ENCODE assay signal across 9 mouse cellular contexts in genomic region chr6:91163195-91163911, GRCm38 (mm10). TPM values are rescaled to one million over a fixed set of nuclear protein-coding genes. Genes with fewer than 3 reads are reported as not detected.
DNase-seq lines count a peak whose midpoint lies in the region; ATAC-seq and TF ChIP-seq lines count a peak whose summit lies in the region.
"Had no signal": no experiment of that assay in that cellular context is flagged by ENCODE, and none has a peak within 500 bp of the region (broad histone marks: within the 10 kb centered on the region; RNA-seq: fewer than 3 reads in every experiment).

No protein-coding gene starts in this region.

- H3K4me3 ChIP-seq in heart, embryonic 10.5 days: no peak overlapping the region
- no peak overlapping the region for H3K4me3 ChIP-seq in midbrain, embryonic 14.5 days (replicated peaks; ENCODE audit: low read depth, low read length)
- H3K4me3 ChIP-seq in midbrain, postnatal 0 days (ENCODE audit: low read depth, low read length): no peak overlapping the region
- H3K4me3 ChIP-seq in liver, embryonic 12.5 days: 0 out of 2 replicates have a peak overlapping the region, but pooled peaks have one; percentile 22
- H3K4me3 ChIP-seq in stomach, embryonic 15.5 days (replicated peaks): no peak overlapping the region

- ATAC-seq in midbrain, embryonic 14.5 days (ENCODE audit: low FRiP score, low TSS enrichment): no peak
- no peak for ATAC-seq in midbrain, postnatal 0 days (ENCODE audit: low FRiP score)
- ATAC-seq in liver, embryonic 12.5 days: peak; percentile 93
- peak; percentile 91 for ATAC-seq in stomach, embryonic 15.5 days (ENCODE audit: insufficient read depth, low FRiP score, low read depth)

- peak overlapping the region; percentile 44; the same call in 1 of the 2 replicates for H3K27ac ChIP-seq in heart, embryonic 10.5 days
- 0 out of 2 replicates have a peak overlapping the region, but pooled peaks have one; percentile 20 for H3K27ac ChIP-seq in midbrain, embryonic 14.5 days (replicated peaks; ENCODE audit: low read depth, low read length)
- no peak overlapping the region for H3K27ac ChIP-seq in midbrain, postnatal 0 days (ENCODE audit: low read depth, low read length)
- H3K27ac ChIP-seq in liver, embryonic 12.5 days: peak overlapping the region; percentile 99
- no peak overlapping the region; the same call in 1 of the 2 replicates for H3K27ac ChIP-seq in stomach, embryonic 15.5 days

- intact Hi-C loops in heart, postnatal 10 days (cut with DNase I): no loop called here
- intact Hi-C loops in left cerebral cortex, postnatal 36 days (cut with DNase I): no loop called here

- peak; percentile 95 for DNase-seq in heart, embryonic 10.5 days (ENCODE audit: low spot score)
- DNase-seq in heart, postnatal 10 days: no peak
- DNase-seq in midbrain, embryonic 14.5 days: no peak
- DNase-seq in midbrain, postnatal 0 days (ENCODE audit: low spot score): no peak
- no peak for DNase-seq in layer of hippocampus, adult 9-10 months (ENCODE audit: low spot score)
- DNase-seq in left cerebral cortex, postnatal 36 days (ENCODE audit: low spot score in 2 of 2): no peak
- DNase-seq: heart, postnatal 36 days had no signal

- no peaks in the 10 kb centered on the region for H3K9me3 ChIP-seq in heart, embryonic 10.5 days
- H3K9me3 ChIP-seq in midbrain, embryonic 14.5 days (ENCODE audit: control insufficient read depth, low read length): no peaks in the 10 kb centered on the region
- no peaks in the 10 kb centered on the region for H3K9me3 ChIP-seq in midbrain, postnatal 0 days (ENCODE audit: low read length)
- no peaks in the 10 kb centered on the region for H3K9me3 ChIP-seq in liver, embryonic 12.5 days (replicated peaks)
- H3K9me3 ChIP-seq in stomach, embryonic 15.5 days: no peaks in the 10 kb centered on the region

- H3K27me3 ChIP-seq in heart, embryonic 10.5 days (ENCODE audit: insufficient read depth, poor library complexity, severe bottlenecking): peaks cover 25% of the 10 kb centered on the region; the same call in 1 of the 2 replicates
- H3K27me3 ChIP-seq in midbrain, embryonic 14.5 days (ENCODE audit: control insufficient read depth, insufficient read depth, low read length): no peaks in the 10 kb centered on the region
- H3K27me3 ChIP-seq in midbrain, postnatal 0 days (ENCODE audit: insufficient read depth, low read length): no peaks in the 10 kb centered on the region
- H3K27me3 ChIP-seq in liver, embryonic 12.5 days (replicated peaks): no peaks in the 10 kb centered on the region
- H3K27me3 ChIP-seq in stomach, embryonic 15.5 days (replicated peaks): no peaks in the 10 kb centered on the region

- peaks cover 43% of the 10 kb centered on the region for H3K4me1 ChIP-seq in heart, embryonic 10.5 days
- H3K4me1 ChIP-seq in midbrain, embryonic 14.5 days (ENCODE audit: control insufficient read depth, insufficient read depth, low read length): peaks cover 26% of the 10 kb centered on the region
- H3K4me1 ChIP-seq in midbrain, postnatal 0 days (ENCODE audit: insufficient read depth, low read length): peaks cover 16% of the 10 kb centered on the region
- peaks cover 88% of the 10 kb centered on the region for H3K4me1 ChIP-seq in liver, embryonic 12.5 days
- peaks cover 3% of the 10 kb centered on the region; the same call in 1 of the 2 replicates for H3K4me1 ChIP-seq in stomach, embryonic 15.5 days

- H3K4me2 ChIP-seq in midbrain, embryonic 14.5 days (ENCODE audit: low read length): no peak overlapping the region
- H3K4me2 ChIP-seq in midbrain, postnatal 0 days (ENCODE audit: low read depth, low read length, poor library complexity, severe bottlenecking): no peak overlapping the region
- H3K4me2 ChIP-seq in liver, embryonic 12.5 days: peak overlapping the region; percentile 64
- no peak overlapping the region for H3K4me2 ChIP-seq in stomach, embryonic 15.5 days

- no peak for TF ChIP-seq CTCF in midbrain, postnatal 0 days (IDR thresholded peaks at IDR 0.05)

- no peak overlapping the region for H3K9ac ChIP-seq in midbrain, embryonic 14.5 days (replicated peaks; ENCODE audit: low read length)
- no peak overlapping the region for H3K9ac ChIP-seq in midbrain, postnatal 0 days (replicated peaks; ENCODE audit: low read length, poor library complexity, severe bottlenecking)
- peak overlapping the region; percentile 71 for H3K9ac ChIP-seq in liver, embryonic 12.5 days
- H3K9ac ChIP-seq in stomach, embryonic 15.5 days: no peak overlapping the region

- 38% methylated on average over 5 of the region's 5 CpGs for WGBS in heart, embryonic 10.5 days
- WGBS in midbrain, embryonic 14.5 days: 78% methylated on average over 5 of the region's 5 CpGs
- WGBS in midbrain, postnatal 0 days: 80% methylated on average over 5 of the region's 5 CpGs
- 24% methylated on average over 5 of the region's 5 CpGs for whole genome bisulfite sequencing in liver, embryonic 12.5 days (ENCODE audit: insufficient replicate concordance)
- 63% methylated on average over 5 of the region's 5 CpGs for WGBS in stomach, embryonic 15.5 days

- H3K36me3 ChIP-seq in heart, embryonic 10.5 days: 0 out of 2 replicates have a peak, but pooled peaks cover 3% of the 10 kb centered on the region
- peaks cover 3% of the 10 kb centered on the region; the same call in 1 of the 2 replicates for H3K36me3 ChIP-seq in midbrain, embryonic 14.5 days (ENCODE audit: control insufficient read depth, insufficient read depth, low read length)
- peaks cover 14% of the 10 kb centered on the region; the same call in 1 of the 2 replicates for H3K36me3 ChIP-seq in midbrain, postnatal 0 days (ENCODE audit: insufficient read depth, low read length)
- peaks cover 36% of the 10 kb centered on the region for H3K36me3 ChIP-seq in liver, embryonic 12.5 days
- H3K36me3 ChIP-seq in stomach, embryonic 15.5 days: 0 out of 2 replicates have a peak, but pooled peaks cover 2% of the 10 kb centered on the region

RNA-seq across cellular contexts. Expression of gene Hdac11, which starts 6.9 kb away (rescaled TPM):
- polyA plus RNA-seq in heart, embryonic 10.5 days (2016; fragmentation: Nextera tagmentation; extraction: Ambion mirVana): 6.4 and 6.8 TPM in 2 replicates
- total RNA-seq in heart, postnatal 10 days (2021): 10 to 100 TPM in 1 of 2 experiments, 1 to 10 TPM in 1; 9.4 to 12.6 TPM
- 42.1 and 50.3 TPM in 2 replicates for polyA plus RNA-seq in midbrain, embryonic 14.5 days (2014; fragmentation: Nextera tagmentation; extraction: Ambion mirVana)
- total RNA-seq in midbrain, postnatal 0 days (2014; rRNA removed): 104 and 121 TPM in 2 replicates
- 55.2 and 59.1 TPM in 2 replicates for polyA plus RNA-seq in midbrain, postnatal 0 days (2015; fragmentation: Nextera tagmentation; extraction: Ambion mirVana)
- 6.0 and 7.5 TPM in 2 replicates for polyA plus RNA-seq in liver, embryonic 12.5 days (2016; fragmentation: Nextera tagmentation; extraction: Ambion mirVana)
- 9.9 and 12.0 TPM in 2 replicates for polyA plus RNA-seq in stomach, embryonic 15.5 days (2015; fragmentation: Nextera tagmentation; extraction: Ambion mirVana)
- total RNA-seq in left cerebral cortex, postnatal 36 days (2021): 100 to 1,000 TPM; 173 to 178 TPM

RNA-seq across cellular contexts. Expression of gene Nup210, which starts 46.7 kb away (rescaled TPM):
- polyA plus RNA-seq in heart, embryonic 10.5 days (2016; fragmentation: Nextera tagmentation; extraction: Ambion mirVana): 10.7 and 11.6 TPM in 2 replicates
- total RNA-seq in heart, postnatal 10 days (2021): 10 to 100 TPM in 1 of 2 experiments, 1 to 10 TPM in 1; 9.4 to 11.1 TPM
- 17.1 and 28.0 TPM in 2 replicates for polyA plus RNA-seq in midbrain, embryonic 14.5 days (2014; fragmentation: Nextera tagmentation; extraction: Ambion mirVana)
- total RNA-seq in midbrain, postnatal 0 days (2014; rRNA removed): 58.3 and 67.8 TPM in 2 replicates
- polyA plus RNA-seq in midbrain, postnatal 0 days (2015; fragmentation: Nextera tagmentation; extraction: Ambion mirVana): 16.2 and 17.2 TPM in 2 replicates
- polyA plus RNA-seq in liver, embryonic 12.5 days (2016; fragmentation: Nextera tagmentation; extraction: Ambion mirVana): 54.0 and 55.6 TPM in 2 replicates
- polyA plus RNA-seq in stomach, embryonic 15.5 days (2015; fragmentation: Nextera tagmentation; extraction: Ambion mirVana): 14.3 and 16.2 TPM in 2 replicates
- 10 to 100 TPM; 24.8 to 27.7 TPM for total RNA-seq in left cerebral cortex, postnatal 36 days (2021)

RNA-seq across cellular contexts. Expression of gene Fbln2, which starts 48.9 kb away (rescaled TPM):
- 99.3 and 114 TPM in 2 replicates for polyA plus RNA-seq in heart, embryonic 10.5 days (2016; fragmentation: Nextera tagmentation; extraction: Ambion mirVana)
- total RNA-seq in heart, postnatal 10 days (2021): 100 to 1,000 TPM; 143 to 154 TPM
- 4.8 and 12.0 TPM in 2 replicates for polyA plus RNA-seq in midbrain, embryonic 14.5 days (2014; fragmentation: Nextera tagmentation; extraction: Ambion mirVana)
- 32.0 and 33.5 TPM in 2 replicates for total RNA-seq in midbrain, postnatal 0 days (2014; rRNA removed)
- polyA plus RNA-seq in midbrain, postnatal 0 days (2015; fragmentation: Nextera tagmentation; extraction: Ambion mirVana): 12.1 and 15.3 TPM in 2 replicates
- 15.9 and 17.0 TPM in 2 replicates for polyA plus RNA-seq in liver, embryonic 12.5 days (2016; fragmentation: Nextera tagmentation; extraction: Ambion mirVana)
- 51.7 and 58.1 TPM in 2 replicates for polyA plus RNA-seq in stomach, embryonic 15.5 days (2015; fragmentation: Nextera tagmentation; extraction: Ambion mirVana)
- total RNA-seq in left cerebral cortex, postnatal 36 days (2021): 1 to 10 TPM; 4.0 to 6.8 TPM

Comparison
In these comparisons a context has a peak if more than half of its experiments do, and no peak if none do; other contexts are left out.
1. H3K27ac ChIP-seq: peak in heart, embryonic 10.5 days (single experiment), midbrain, embryonic 14.5 days (single experiment) and liver, embryonic 12.5 days (single experiment); none in midbrain, postnatal 0 days (single experiment) and stomach, embryonic 15.5 days (single experiment).
2. ATAC-seq: peak in liver, embryonic 12.5 days (single experiment) and stomach, embryonic 15.5 days (single experiment); none in midbrain, embryonic 14.5 days (single experiment) and midbrain, postnatal 0 days (single experiment).